Mouse (Mus musculus) cortical plate, adult 2 months (tissue): ENCODE data around the gene Abcg1.

Experiments used
- CTCF ChIP-seq: fragments of 200-500 bp; IDR thresholded peaks from 2 replicates; pipeline ENCODE4 v1.5.1; 2011; ENCODE audit warnings: mild to moderate bottlenecking, control low read depth, low read length; ENCODE audit not compliant: insufficient read depth; ENCODE audit errors: extremely low read depth
- POLR2A ChIP-seq: fragments of 200-500 bp; IDR thresholded peaks from 2 replicates; pipeline ENCODE4 v1.6.1; 2011; ENCODE audit warnings: mild to moderate bottlenecking, low read length, control low read depth; ENCODE audit not compliant: insufficient read depth; ENCODE audit errors: extremely low read depth

DNA sequence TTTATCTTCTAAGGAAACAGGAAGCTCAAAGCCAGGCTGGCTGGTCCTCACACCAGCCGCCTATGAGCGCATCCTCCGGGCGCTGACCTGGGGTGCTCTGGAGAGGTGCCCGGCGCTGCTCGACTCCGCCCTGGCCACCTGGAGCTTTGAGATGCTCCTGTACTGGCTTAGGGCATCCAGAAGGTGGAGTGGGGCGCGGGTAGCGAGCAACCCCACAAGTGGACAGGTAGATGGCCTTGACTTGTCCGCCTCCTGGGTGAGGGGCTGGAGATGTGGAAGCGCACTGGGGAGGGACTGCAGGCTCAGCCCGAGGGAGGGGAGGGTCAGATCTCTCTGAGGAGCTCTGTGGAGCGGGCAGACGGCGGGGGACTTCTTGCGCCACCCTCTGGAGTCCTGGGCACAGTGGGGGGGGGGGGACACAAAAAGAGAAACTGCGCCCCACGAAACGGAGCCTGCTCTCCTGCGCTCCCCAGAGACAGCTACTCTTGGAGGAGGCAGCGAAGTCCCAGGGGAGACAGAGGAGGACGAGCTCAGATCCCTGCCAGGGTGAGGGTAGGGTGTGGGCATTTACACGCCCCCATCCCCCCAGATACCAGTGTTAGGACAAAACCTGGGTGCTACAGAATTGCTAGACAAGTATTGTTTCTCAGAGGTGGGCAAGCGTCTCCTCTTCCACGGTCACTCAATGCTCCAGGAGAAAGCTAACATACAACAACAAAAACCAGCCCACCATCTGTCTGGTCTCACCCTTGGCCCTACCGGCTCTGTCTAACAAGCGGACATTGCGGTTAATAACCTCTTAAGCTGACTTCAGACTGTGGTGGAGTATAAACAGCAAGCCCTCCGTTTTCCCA, 643 bp downstream of the Abcg1 start:
- peak; percentile 21; the same call in 1 of the 2 replicates for TF ChIP-seq POLR2A
- TF ChIP-seq CTCF, result 0 out of 2 replicates have a peak, but pooled peaks have one; percentile 4
